Comparison of ENCODE assay signal across 10 mouse cellular contexts in genomic region chr1:119048547-119048946, GRCm38 (mm10). TPM values are rescaled to one million over a fixed set of nuclear protein-coding genes. Genes with fewer than 3 reads are reported as not detected.
DNase-seq lines count a peak whose midpoint lies in the region; ATAC-seq lines count a peak whose summit lies in the region.
"Had no signal": no experiment of that assay in that cellular context is flagged by ENCODE, and none has a peak within 500 bp of the region (broad histone marks: within the 10 kb centered on the region; RNA-seq: fewer than 3 reads in every experiment).

No protein-coding gene starts in this region.

- no peaks in the 10 kb centered on the region for H3K9me3 ChIP-seq in kidney, embryonic 14.5 days (ENCODE audit: control insufficient read depth, low read length)
- no peaks in the 10 kb centered on the region for H3K9me3 ChIP-seq in embryonic facial prominence, embryonic 11.5 days (replicated peaks; ENCODE audit: control insufficient read depth, low read length)
- H3K9me3 ChIP-seq in intestine, embryonic 14.5 days (ENCODE audit: control insufficient read depth, low read length), result no peaks in the 10 kb centered on the region
- H3K9me3 ChIP-seq in neural tube, embryonic 13.5 days, result no peaks in the 10 kb centered on the region
- H3K9me3 ChIP-seq: liver, embryonic 13.5 days had no signal

- H3K4me3 ChIP-seq in kidney, embryonic 14.5 days (ENCODE audit: low read length), result peak overlapping the region; percentile 54
- peak overlapping the region; percentile 14 for H3K4me3 ChIP-seq in embryonic facial prominence, embryonic 11.5 days (ENCODE audit: low read depth, low read length)
- H3K4me3 ChIP-seq in intestine, embryonic 14.5 days (ENCODE audit: low read depth, low read length), result peak overlapping the region; percentile 3; the same call in 1 of the 2 replicates
- H3K4me3 ChIP-seq in neural tube, embryonic 13.5 days, result peak overlapping the region; percentile 54

- DNase-seq in kidney, adult 11 months, result no peak
- DNase-seq in embryonic facial prominence, embryonic 11.5 days (ENCODE audit: low spot score), result peak; percentile 33
- peak; percentile 58 for DNase-seq in intestine, embryonic 14.5 days (ENCODE audit: low spot score)
- DNase-seq in B cell, adult 2 months, result no peak
- no peak for DNase-seq in gastrocnemius, postnatal 4 days (ENCODE audit: low spot score in 2 of 2)
- no peak for DNase-seq in adrenal gland, postnatal 14 days
- DNase-seq: liver, embryonic 13.5 days had no signal

- H3K27ac ChIP-seq in kidney, embryonic 14.5 days (ENCODE audit: low read depth, low read length), result no peak overlapping the region
- peak overlapping the region; percentile 94 for H3K27ac ChIP-seq in embryonic facial prominence, embryonic 11.5 days (replicated peaks; ENCODE audit: low read depth, low read length)
- H3K27ac ChIP-seq in intestine, embryonic 14.5 days (ENCODE audit: low read depth), result no peak overlapping the region
- H3K27ac ChIP-seq in neural tube, embryonic 13.5 days (replicated peaks), result peak overlapping the region; percentile 67
- H3K27ac ChIP-seq: liver, embryonic 13.5 days had no signal

- peak; percentile 10; the same call in 1 of the 2 replicates for ATAC-seq in kidney, embryonic 14.5 days (ENCODE audit: low FRiP score, low TSS enrichment)
- no peak for ATAC-seq in embryonic facial prominence, embryonic 11.5 days (replicated peaks; ENCODE audit: insufficient number of reproducible peaks, low FRiP score, low TSS enrichment, low read depth)
- ATAC-seq in intestine, embryonic 14.5 days (replicated peaks; ENCODE audit: low FRiP score, low TSS enrichment, low read depth), result no peak
- ATAC-seq in neural tube, embryonic 13.5 days (ENCODE audit: low read depth), result no peak; the same call in 1 of the 2 replicates

- peaks cover 11% of the 10 kb centered on the region for H3K27me3 ChIP-seq in kidney, embryonic 14.5 days (ENCODE audit: control insufficient read depth, insufficient read depth, low read length)
- no peaks in the 10 kb centered on the region for H3K27me3 ChIP-seq in embryonic facial prominence, embryonic 11.5 days (ENCODE audit: control insufficient read depth, insufficient read depth, low read length)
- peaks cover 16% of the 10 kb centered on the region for H3K27me3 ChIP-seq in intestine, embryonic 14.5 days (replicated peaks; ENCODE audit: control insufficient read depth, insufficient read depth, low read length)
- H3K27me3 ChIP-seq in neural tube, embryonic 13.5 days, result peaks cover 39% of the 10 kb centered on the region

- whole genome bisulfite sequencing in kidney, embryonic 14.5 days, result 11% methylated on average over 6 of the region's 6 CpGs
- WGBS in embryonic facial prominence, embryonic 11.5 days, result 0% methylated on average over 6 of the region's 6 CpGs
- WGBS in intestine, embryonic 14.5 days, result 17% methylated on average over 6 of the region's 6 CpGs
- WGBS in neural tube, embryonic 13.5 days, result 2% methylated on average over 6 of the region's 6 CpGs

- no peaks in the 10 kb centered on the region for H3K36me3 ChIP-seq in kidney, embryonic 14.5 days (ENCODE audit: control insufficient read depth, insufficient read depth, low read length)
- H3K36me3 ChIP-seq in embryonic facial prominence, embryonic 11.5 days (replicated peaks; ENCODE audit: control insufficient read depth, insufficient read depth, low read depth, low read length), result no peaks in the 10 kb centered on the region
- H3K36me3 ChIP-seq in intestine, embryonic 14.5 days (ENCODE audit: control insufficient read depth, insufficient read depth, low read length), result no peaks in the 10 kb centered on the region
- H3K36me3 ChIP-seq in neural tube, embryonic 13.5 days, result no peaks in the 10 kb centered on the region
- H3K36me3 ChIP-seq: G1E; liver, embryonic 13.5 days had no signal

- H3K4me2 ChIP-seq in kidney, embryonic 14.5 days (replicated peaks; ENCODE audit: low read depth, low read length), result peak overlapping the region; percentile 88
- H3K4me2 ChIP-seq in embryonic facial prominence, embryonic 11.5 days (ENCODE audit: low read depth, low read length), result peak overlapping the region; percentile 42
- peak overlapping the region; percentile 64 for H3K4me2 ChIP-seq in intestine, embryonic 14.5 days (ENCODE audit: low read length)
- peak overlapping the region; percentile 96 for H3K4me2 ChIP-seq in neural tube, embryonic 13.5 days

- H3K4me1 ChIP-seq in kidney, embryonic 14.5 days (ENCODE audit: control insufficient read depth, insufficient read depth, low read length), result peaks cover 19% of the 10 kb centered on the region
- peaks cover 3% of the 10 kb centered on the region for H3K4me1 ChIP-seq in embryonic facial prominence, embryonic 11.5 days (ENCODE audit: control insufficient read depth, insufficient read depth, low read length)
- H3K4me1 ChIP-seq in intestine, embryonic 14.5 days (replicated peaks; ENCODE audit: control insufficient read depth, insufficient read depth, low read length), result peaks cover 28% of the 10 kb centered on the region
- H3K4me1 ChIP-seq in neural tube, embryonic 13.5 days (replicated peaks), result peaks cover 67% of the 10 kb centered on the region

- H3K9ac ChIP-seq in kidney, embryonic 14.5 days (ENCODE audit: low read depth, low read length), result peak overlapping the region; percentile 31; the same call in 1 of the 2 replicates
- H3K9ac ChIP-seq in embryonic facial prominence, embryonic 11.5 days (replicated peaks; ENCODE audit: low read length), result peak overlapping the region; percentile 61
- H3K9ac ChIP-seq in intestine, embryonic 14.5 days (ENCODE audit: low read length), result no peak overlapping the region
- peak overlapping the region; percentile 76 for H3K9ac ChIP-seq in neural tube, embryonic 13.5 days

RNA-seq across cellular contexts. Expression of gene Gli2, which starts 4.9 kb away (rescaled TPM):
- polyA plus RNA-seq in kidney, embryonic 14.5 days (2014; fragmentation: Nextera tagmentation; extraction: Ambion mirVana), result 8.2 and 10.3 TPM in 2 replicates
- polyA plus RNA-seq in embryonic facial prominence, embryonic 11.5 days (2014; fragmentation: Nextera tagmentation; extraction: Ambion mirVana), result 13.3 and 14.0 TPM in 2 replicates
- polyA plus RNA-seq in intestine, embryonic 14.5 days (2014; fragmentation: Nextera tagmentation; extraction: Ambion mirVana), result 11.4 and 11.6 TPM in 2 replicates
- polyA plus RNA-seq in neural tube, embryonic 13.5 days (2015; fragmentation: Nextera tagmentation; extraction: Ambion mirVana), result 1.9 and 3.8 TPM in 2 replicates
- 10 to 100 TPM; 11.3 to 13.4 TPM for total RNA-seq in gastrocnemius, postnatal 4 days (2021)
- 1.5 and 2.3 TPM in 2 replicates for total RNA-seq in adrenal gland, postnatal 14 days (2021)
- polyA plus RNA-seq: G1E had no signal

Comparison
In these comparisons a context has a peak if more than half of its experiments do, and no peak if none do; other contexts are left out.
1. H3K27ac ChIP-seq: peak in embryonic facial prominence, embryonic 11.5 days (single experiment) and neural tube, embryonic 13.5 days (single experiment); none in kidney, embryonic 14.5 days (single experiment) and intestine, embryonic 14.5 days (single experiment).
2. H3K4me2 ChIP-seq: peak in every context shown above with its lines; median percentile 96 in neural tube, embryonic 13.5 days; 88 in kidney, embryonic 14.5 days; 64 in intestine, embryonic 14.5 days; 42 in embryonic facial prominence, embryonic 11.5 days.
3. H3K4me3 ChIP-seq: peak in every context shown above with its lines; median percentile 54 in kidney, embryonic 14.5 days; 54 in neural tube, embryonic 13.5 days; 14 in embryonic facial prominence, embryonic 11.5 days; 3 in intestine, embryonic 14.5 days.
4. DNase-seq: peak in embryonic facial prominence, embryonic 11.5 days (single experiment) and intestine, embryonic 14.5 days (single experiment); none in kidney, adult 11 months (single experiment), B cell, adult 2 months (0 of 2), gastrocnemius, postnatal 4 days (0 of 2) and adrenal gland, postnatal 14 days (single experiment).